Mouse (Mus musculus) gastrocnemius, postnatal 14 days (tissue): ENCODE measurements around the gene Jmjd6. TPM values are rescaled to one million over a fixed set of nuclear protein-coding genes. Genes with fewer than 3 reads are reported as not detected.
"Not testable (repeated sequence)": the region's sequence is repeated elsewhere in the genome, so short reads cannot be mapped to it uniquely, and the experiment has no call there.

ENCODE experiments used
- DNase-seq: peaks from one replicate; pipeline ENCODE4 v3.0.0; 2021; ENCODE audit warnings: mixed read lengths
- intact Hi-C: fragments of 180-260 bp; cut with DNase I; formaldehyde crosslinking; loops from one replicate; pipeline ENCODE4 v1.15.1; 2025; ENCODE audit warnings: low total_unique reads
- total RNA-seq, 2 experiments: library from RNA; stranded (reverse); gene quantifications; 2 replicates each; pipeline ENCODE4 v1.2.3; 2021

Jmjd6 gene
- total RNA-seq, 2 experiments from 2014 or later: 19.5 to 21.4 TPM

DNA sequence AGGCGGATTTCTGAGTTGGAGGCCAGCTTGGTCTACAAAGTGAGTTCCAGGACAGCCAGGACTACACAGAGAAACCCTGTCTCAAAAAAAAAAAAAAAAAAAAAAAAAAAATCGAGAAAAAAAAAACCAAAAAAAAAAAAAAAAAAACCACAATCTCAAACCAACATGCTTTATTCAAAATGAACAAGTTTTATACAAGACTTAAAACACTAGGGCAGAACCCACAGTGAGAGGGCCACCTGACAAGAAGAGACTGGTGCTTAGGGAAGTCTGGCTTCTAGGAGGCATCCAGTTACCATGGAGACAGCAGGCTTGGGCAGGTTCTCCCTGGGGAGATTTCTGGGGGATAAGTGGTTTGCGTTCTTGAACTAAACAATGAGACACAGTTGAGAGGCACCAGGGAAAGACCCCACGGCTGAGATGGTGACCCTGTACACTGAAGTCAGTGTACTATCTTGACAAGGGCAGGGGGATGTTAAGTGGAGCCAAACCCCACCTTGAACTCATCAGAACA, 11.0 kb downstream of the Jmjd6 start:
- intact Hi-C loops: no loop called here
- DNase-seq: no peak

GRCm38 (mm10) chr11:116827534-116828165, 15.6 kb downstream of the Jmjd6 start, which contains the start of gene Mxra7:
Gene Mxra7, minus strand, starts transcription at chr11:116828046.
- intact Hi-C loops: no loop called here
- peak; percentile 88 for DNase-seq

DNA sequence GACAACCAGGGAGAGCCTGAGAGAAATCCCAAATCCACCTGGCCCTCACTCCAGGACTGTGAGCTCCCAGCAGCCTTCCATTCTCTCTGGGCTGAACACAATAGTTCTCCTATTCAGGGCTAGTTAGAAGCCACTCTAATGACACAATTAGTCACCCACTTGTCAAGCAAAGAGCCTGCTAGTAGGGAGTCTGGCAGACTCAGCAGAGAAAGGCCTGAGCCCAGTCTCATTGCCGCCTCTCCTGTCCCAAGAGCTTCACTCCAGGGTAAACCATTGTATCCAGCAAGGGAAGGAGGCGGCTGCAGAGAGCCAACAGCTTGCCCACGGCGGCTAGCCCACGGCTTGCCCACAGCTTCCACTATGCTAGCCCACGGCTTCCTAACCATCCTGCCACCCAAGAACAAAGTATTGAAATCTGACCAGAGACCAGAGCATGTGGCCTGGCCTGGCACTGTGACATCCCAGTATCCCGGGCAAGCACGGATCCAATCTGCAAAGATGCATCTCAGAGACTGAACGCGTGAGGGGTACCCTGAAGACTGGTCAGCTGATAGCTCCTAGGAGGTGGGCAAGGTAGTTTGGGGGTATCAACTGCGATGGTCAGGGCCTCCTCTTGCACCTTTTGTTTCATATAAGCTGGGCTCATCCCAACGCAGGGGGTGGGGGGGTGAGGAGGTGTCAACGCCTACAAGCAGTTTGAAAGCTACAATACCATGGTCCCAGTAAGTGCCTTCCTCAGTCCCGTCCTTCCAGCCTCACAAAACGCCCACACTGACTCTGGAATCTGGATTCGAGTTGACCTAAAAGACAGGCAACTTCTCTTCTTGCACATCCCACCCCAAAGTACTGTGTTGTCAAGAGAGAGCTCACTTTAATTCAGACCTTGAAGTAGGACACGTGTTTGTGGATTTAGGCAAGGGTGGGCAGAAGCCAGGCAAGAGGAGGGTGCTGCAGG, 16.4 kb downstream of the Jmjd6 start:
- no peak for DNase-seq
- intact Hi-C loops: no loop called here

DNA sequence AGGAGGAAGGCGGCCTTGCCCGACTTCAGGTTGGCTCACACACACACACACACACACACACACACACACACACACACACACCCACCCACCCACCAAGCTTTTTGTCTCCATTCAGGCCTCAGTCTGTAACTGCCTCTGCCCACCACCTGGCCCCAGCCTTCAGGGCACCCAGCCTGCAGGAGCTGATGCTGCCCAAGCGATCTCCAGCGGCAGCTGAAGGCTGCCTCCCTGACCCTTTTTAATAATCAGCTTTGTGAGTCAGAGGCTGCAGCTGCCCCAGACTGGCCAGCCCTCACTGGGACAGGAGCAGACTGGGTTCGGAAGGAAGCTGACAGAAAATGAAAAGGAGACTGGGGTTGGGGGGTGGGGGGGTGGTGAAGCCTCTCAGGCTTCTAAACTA, 18.0 kb downstream of the Jmjd6 start:
- intact Hi-C loops: no loop called here

GRCm38 (mm10) chr11:116823885-116824284, 19.4 kb downstream of the Jmjd6 start:
- intact Hi-C loops, DNase-seq: not testable (repeated sequence)

More for the DNA sequence above, 18.0 kb downstream of the Jmjd6 start:
- DNase-seq: peak; percentile 57

DNA sequence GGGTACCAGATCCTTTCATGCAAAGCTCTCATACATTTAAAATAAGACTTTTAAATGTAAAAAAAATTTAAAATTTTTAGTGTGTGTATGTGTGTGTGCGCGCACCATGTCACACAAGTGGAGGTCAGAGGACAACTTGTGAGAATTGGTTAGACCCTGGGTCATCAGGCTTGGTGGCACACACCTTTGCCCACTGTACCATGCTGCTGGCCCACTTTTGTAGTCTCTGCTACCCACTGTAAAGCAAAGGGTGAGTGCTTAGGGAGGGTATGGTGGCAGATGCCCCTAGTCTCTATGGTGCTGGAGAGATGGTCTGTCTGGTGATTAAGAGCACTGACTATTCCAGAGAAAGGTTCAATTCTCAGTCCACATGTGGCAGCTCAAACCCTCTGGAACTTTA, 20.0 kb downstream of the Jmjd6 start:
- intact Hi-C loops: no loop called here

DNA sequence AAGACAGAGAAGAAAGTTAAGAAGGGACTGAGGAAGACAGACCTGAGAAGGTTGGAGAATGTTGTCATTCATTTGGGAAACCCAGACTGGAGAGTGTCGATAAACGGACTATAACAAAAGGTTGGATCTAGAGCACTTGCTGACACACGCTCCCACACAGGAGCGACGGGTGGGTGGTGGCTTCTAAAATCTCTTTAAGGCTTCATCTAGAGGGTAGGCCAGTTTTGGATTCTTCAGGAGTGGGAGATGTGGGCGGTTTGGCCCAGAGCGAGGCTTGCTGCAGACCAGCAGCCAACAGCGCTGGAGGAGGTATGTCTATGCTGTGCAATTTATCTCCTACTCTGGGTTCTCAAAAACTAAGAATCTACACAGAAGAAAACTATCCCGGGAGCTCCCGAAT, 20.6 kb downstream of the Jmjd6 start:
- no peak for DNase-seq
- intact Hi-C loops: no loop called here

More for the DNA sequence above, 20.0 kb downstream of the Jmjd6 start:
- no peak for DNase-seq

DNA sequence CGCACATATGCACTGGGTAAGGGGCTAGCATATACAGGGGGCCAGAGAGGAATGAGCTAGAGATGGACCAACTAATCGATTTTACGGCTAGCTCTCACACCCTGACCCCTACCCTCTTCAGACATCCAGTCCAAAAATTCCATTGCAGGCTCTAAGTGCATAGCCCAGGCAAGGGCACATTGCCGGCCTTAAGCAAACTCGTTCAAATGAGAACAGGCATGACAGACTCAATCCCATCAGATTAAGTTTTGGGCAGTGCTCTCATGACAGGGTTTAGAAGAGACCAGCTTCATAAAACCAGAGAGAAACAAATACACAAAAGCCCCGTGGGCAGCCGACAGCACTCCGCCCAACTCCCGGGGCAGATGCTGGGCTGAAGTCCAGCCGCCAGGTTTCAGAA, 21.0 kb downstream of the Jmjd6 start:
- intact Hi-C loops: no loop called here
- no peak for DNase-seq

DNA sequence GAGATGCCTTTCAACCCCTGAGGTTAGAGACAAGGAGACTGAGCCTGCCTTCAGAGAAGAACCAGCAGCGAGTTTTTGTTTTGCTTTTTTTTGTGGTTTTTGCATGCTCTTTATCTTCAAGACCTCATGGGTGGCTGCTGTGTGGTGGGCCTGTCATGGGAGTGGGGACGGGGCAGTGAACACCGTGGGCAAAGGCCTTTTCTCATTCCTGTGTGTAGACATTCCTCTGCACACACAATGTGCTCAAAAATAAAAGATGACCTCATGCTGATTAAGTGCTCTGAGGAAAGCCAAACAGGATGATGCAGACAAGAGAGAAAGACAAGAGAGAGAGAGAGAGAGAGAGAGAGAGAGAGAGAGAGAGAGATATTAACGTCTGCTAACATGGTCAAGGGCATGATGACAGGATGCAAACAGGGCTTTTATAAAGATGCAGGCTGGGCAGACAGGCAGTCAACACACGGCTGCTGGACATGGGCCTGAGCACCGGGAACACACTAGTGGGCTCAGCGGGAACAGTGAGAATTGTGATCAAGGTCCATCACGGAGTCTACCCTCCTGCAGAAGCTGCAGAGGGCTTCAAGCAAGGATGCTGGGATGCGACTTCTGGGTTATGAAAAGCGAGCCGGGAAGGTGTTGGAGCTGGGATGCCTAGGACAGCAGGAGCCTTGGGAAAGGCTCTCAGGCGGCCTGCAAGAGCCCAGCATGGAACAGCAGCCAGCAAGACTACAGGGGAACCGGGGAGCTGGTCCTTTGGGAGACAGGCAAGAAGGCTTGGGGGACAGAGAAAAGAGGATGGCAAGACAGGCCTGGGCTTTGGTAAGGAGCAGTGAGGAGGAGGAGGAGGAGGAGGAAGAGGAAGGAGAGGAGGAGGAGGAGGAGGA, 21.9 kb downstream of the Jmjd6 start:
- DNase-seq: no peak
- intact Hi-C loops: no loop called here

DNA sequence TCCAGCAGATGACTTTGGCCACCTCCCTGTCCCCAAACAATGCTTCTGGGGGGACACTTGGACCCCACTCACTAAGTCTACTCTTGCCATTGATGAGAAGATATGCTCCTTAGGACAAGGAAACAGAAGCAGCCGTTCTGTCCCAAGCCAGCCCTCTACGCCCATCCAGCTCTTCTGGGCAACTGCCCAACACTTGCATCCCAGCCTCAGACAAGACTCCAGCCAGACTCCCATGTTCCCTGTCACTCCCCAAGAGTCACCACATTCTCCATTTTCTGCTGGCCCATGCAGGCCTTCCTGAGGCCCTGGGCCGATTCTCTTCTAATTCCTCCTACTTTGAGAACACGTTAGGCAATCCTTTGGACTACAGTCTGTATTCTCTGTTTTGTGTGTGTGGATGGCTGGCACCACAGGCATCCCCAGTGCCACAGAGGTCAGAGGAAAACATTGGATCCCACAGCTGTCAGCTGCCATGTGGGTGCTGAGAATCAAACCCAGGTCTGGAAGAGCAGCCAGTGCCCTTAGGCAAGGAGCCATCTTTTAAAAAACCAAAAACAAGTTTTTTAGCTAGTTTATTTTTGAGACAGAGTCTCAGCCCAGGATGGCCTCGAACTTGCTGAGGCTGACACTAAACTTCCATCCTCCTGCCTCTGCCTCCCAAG, 23.2 kb downstream of the Jmjd6 start:
- no peak for DNase-seq
- intact Hi-C loops: no loop called here

- no peak for DNase-seq
- intact Hi-C loops: no loop called here
Observed at GRCm38 (mm10) chr11:116818722-116819121, 24.5 kb downstream of the Jmjd6 start.

DNA sequence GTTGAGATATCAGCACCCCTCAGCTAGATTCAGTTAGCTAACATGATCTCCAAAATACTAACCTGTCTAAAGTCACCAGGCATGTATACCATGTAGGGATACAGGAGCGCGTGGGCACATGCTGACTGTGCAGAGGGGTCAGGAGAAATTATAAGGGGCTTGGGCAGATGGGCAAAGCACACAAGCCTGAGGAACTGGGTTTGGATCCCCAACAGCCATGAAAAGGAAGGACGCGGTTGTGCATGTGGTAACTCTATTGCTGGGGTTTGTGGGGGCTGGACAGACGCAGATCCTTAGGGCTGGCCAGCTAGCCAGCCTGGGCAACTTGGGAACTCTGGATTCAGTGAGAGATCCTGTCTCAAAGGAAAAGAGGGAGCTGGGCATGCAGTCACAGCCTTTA, 25.7 kb downstream of the Jmjd6 start:
- no peak for DNase-seq
- intact Hi-C loops: no loop called here

- intact Hi-C loops: no loop called here
- peak; percentile 71 for DNase-seq
Observed at GRCm38 (mm10) chr11:116816769-116817168, 26.5 kb downstream of the Jmjd6 start.

GRCm38 (mm10) chr11:116814884-116815415, 28.3 kb downstream of the Jmjd6 start:
- DNase-seq: no peak
- intact Hi-C loops: no loop called here

DNA sequence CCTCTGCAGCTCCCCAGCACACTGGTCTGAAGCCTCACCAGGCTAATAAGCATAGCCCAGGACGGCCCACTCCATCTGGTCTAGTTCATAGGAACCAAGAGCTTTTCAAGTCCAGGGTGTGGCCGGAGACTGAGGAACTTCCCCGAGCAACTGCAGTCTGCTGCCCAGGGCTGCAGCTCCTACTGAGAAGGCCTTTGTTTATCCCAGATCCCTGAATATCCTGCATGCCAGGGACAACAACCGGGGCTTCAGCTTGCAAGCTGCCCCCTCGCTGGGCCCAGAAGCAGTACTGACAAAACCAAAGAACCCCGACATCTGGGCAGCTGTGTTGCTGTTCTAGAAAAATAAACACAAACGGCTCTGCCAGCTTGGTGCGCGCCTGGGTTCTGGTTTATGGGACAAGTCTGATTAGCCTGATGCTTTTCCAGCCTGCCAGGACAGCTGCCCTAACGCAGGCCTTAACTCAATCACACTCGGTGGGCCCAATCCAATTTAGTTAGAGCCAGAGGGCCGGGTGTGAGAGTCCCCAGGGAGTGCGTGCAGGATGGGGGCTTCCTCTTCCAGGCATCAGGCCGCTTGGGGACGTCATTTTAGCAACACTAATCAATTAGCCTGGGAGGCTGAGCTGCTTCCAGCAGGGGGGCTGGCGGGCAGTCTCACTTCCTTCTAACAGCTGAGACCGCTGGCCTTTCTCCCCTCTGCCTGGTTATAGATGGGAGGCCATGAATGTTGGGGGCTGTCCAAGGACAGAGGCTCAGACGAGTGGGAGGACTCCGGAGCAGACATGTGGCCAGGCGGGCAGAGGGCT, 29.0 kb downstream of the Jmjd6 start:
- intact Hi-C loops: no loop called here
- DNase-seq: peak; percentile 87

DNA sequence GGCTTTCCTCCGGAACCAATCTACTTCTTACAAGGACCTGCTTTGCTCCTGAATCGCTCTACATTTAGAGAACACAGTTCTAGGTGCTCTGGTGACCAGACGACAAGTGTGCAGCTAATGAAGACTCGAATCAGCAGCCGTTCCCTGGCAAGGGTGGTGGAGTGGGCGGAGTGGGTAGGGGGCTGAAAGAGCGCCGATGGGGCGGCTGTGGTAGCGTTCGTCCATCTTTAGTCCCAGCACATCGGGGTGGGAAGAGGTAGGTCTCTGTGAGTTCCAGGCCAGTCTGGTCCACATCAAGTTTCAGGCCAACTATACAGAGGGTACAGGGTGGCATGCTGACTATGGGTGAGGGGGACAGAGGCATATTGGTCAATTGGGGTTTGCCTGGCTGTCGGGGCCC, 29.6 kb downstream of the Jmjd6 start:
- intact Hi-C loops: no loop called here
- no peak for DNase-seq

GRCm38 (mm10) chr11:116812793-116813529, 30.3 kb downstream of the Jmjd6 start:
- intact Hi-C loops: no loop called here
- no peak for DNase-seq
